ENCODE assay signal across 11 mouse cellular contexts in the genomic region with DNA sequence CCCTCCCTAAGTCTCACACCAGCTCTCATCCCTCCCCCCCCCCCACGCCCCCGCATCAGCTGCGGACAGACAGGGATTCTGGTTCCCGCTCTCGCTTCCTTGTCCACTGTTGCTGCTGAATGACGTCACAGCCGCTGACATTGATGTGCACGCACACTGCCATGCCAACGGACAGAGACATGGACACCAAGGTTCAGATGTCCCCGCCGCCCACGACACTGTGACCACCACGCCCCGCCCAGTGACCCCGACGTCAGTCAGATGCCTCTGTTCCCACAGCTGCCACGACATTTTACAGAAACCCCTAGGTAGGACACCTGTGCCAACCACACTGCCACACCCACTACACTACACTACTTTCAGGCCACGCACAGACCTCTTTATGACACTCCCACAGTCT.
DNase-seq lines count a peak whose midpoint lies in the region; ATAC-seq lines count a peak whose summit lies in the region.
"Had no signal": no experiment of that assay in that cellular context is flagged by ENCODE, and none has a peak within 500 bp of the region (broad histone marks: within the 10 kb centered on the region; RNA-seq: fewer than 3 reads in every experiment).

No protein-coding gene starts in this region.

- no peak overlapping the region for H3K4me3 ChIP-seq in limb, embryonic 13.5 days
- no peak overlapping the region for H3K4me3 ChIP-seq in limb, embryonic 10.5 days
- no peak overlapping the region for H3K4me3 ChIP-seq in forebrain, embryonic 11.5 days (ENCODE audit: low read depth, low read length)
- peak overlapping the region; percentile 17 for H3K4me3 ChIP-seq in hindbrain, embryonic 14.5 days (replicated peaks; ENCODE audit: low read length)
- no peak overlapping the region for H3K4me3 ChIP-seq in neural tube, embryonic 13.5 days

- no peak for ATAC-seq in limb, embryonic 13.5 days (ENCODE audit: low FRiP score, low read depth)
- ATAC-seq in forebrain, embryonic 11.5 days (replicated peaks; ENCODE audit: low FRiP score), result peak; percentile 45
- ATAC-seq in hindbrain, embryonic 14.5 days (ENCODE audit: low FRiP score), result no peak
- ATAC-seq in neural tube, embryonic 13.5 days (ENCODE audit: low read depth), result no peak
- ATAC-seq in cerebellum, adult (ENCODE audit: insufficient number of reproducible peaks, low FRiP score, low TSS enrichment), result no peak

- H3K27me3 ChIP-seq in limb, embryonic 13.5 days, result no peaks in the 10 kb centered on the region
- H3K27me3 ChIP-seq in limb, embryonic 10.5 days (ENCODE audit: low read depth, poor library complexity, severe bottlenecking), result no peaks in the 10 kb centered on the region
- H3K27me3 ChIP-seq in forebrain, embryonic 11.5 days (ENCODE audit: control insufficient read depth, insufficient read depth, low read length), result no peaks in the 10 kb centered on the region
- no peaks in the 10 kb centered on the region for H3K27me3 ChIP-seq in hindbrain, embryonic 14.5 days (ENCODE audit: control insufficient read depth, insufficient read depth, low read length)
- H3K27me3 ChIP-seq in neural tube, embryonic 13.5 days, result no peaks in the 10 kb centered on the region

- no peaks in the 10 kb centered on the region for H3K4me1 ChIP-seq in limb, embryonic 13.5 days
- H3K4me1 ChIP-seq in limb, embryonic 10.5 days, result no peaks in the 10 kb centered on the region
- no peaks in the 10 kb centered on the region for H3K4me1 ChIP-seq in forebrain, embryonic 11.5 days (replicated peaks; ENCODE audit: control insufficient read depth, insufficient read depth, low read length)
- no peaks in the 10 kb centered on the region for H3K4me1 ChIP-seq in hindbrain, embryonic 14.5 days (replicated peaks; ENCODE audit: control insufficient read depth, insufficient read depth, low read length)
- H3K4me1 ChIP-seq in neural tube, embryonic 13.5 days (replicated peaks), result no peaks in the 10 kb centered on the region

- 63% methylated on average over 18 of the region's 18 CpGs for WGBS in limb, embryonic 13.5 days
- WGBS in limb, embryonic 10.5 days, result 64% methylated on average over 18 of the region's 18 CpGs
- 76% methylated on average over 18 of the region's 18 CpGs for WGBS in forebrain, embryonic 11.5 days
- WGBS in hindbrain, embryonic 14.5 days, result 52% methylated on average over 18 of the region's 18 CpGs
- WGBS in neural tube, embryonic 13.5 days, result 61% methylated on average over 18 of the region's 18 CpGs

- no peak for DNase-seq in limb, embryonic 10.5 days (ENCODE audit: low spot score)
- no peak for DNase-seq in forebrain, embryonic 11.5 days (ENCODE audit: low spot score)
- no peak for DNase-seq in hindbrain, embryonic 14.5 days (ENCODE audit: low spot score)
- DNase-seq in gastrocnemius, postnatal 4 days (ENCODE audit: low spot score in 2 of 2), result no peak
- DNase-seq: kidney, adult 2 months; lung, adult 2 months had no signal

- H3K36me3 ChIP-seq in limb, embryonic 13.5 days, result no peaks in the 10 kb centered on the region
- no peaks in the 10 kb centered on the region for H3K36me3 ChIP-seq in limb, embryonic 10.5 days
- no peaks in the 10 kb centered on the region for H3K36me3 ChIP-seq in forebrain, embryonic 11.5 days (ENCODE audit: control insufficient read depth, insufficient read depth, low read length)
- H3K36me3 ChIP-seq in hindbrain, embryonic 14.5 days (replicated peaks; ENCODE audit: control insufficient read depth, insufficient read depth), result no peaks in the 10 kb centered on the region
- no peaks in the 10 kb centered on the region for H3K36me3 ChIP-seq in neural tube, embryonic 13.5 days
- H3K36me3 ChIP-seq: G1E had no signal

- H3K9me3 ChIP-seq in limb, embryonic 13.5 days, result peaks cover 13% of the 10 kb centered on the region; the same call in 1 of the 2 replicates
- H3K9me3 ChIP-seq in limb, embryonic 10.5 days (replicated peaks), result peaks cover 10% of the 10 kb centered on the region; the same call in 1 of the 2 replicates
- no peaks in the 10 kb centered on the region for H3K9me3 ChIP-seq in forebrain, embryonic 11.5 days (ENCODE audit: control insufficient read depth, low read length)
- H3K9me3 ChIP-seq in hindbrain, embryonic 14.5 days (ENCODE audit: control insufficient read depth, low read length), result no peaks in the 10 kb centered on the region
- H3K9me3 ChIP-seq in neural tube, embryonic 13.5 days, result peaks cover 9% of the 10 kb centered on the region

- H3K27ac ChIP-seq in limb, embryonic 13.5 days, result no peak overlapping the region
- H3K27ac ChIP-seq in limb, embryonic 10.5 days, result no peak overlapping the region
- H3K27ac ChIP-seq in forebrain, embryonic 11.5 days (ENCODE audit: low read depth, low read length), result no peak overlapping the region
- no peak overlapping the region for H3K27ac ChIP-seq in hindbrain, embryonic 14.5 days
- H3K27ac ChIP-seq in neural tube, embryonic 13.5 days (replicated peaks), result no peak overlapping the region

- H3K4me2 ChIP-seq in limb, embryonic 13.5 days (replicated peaks), result 0 out of 2 replicates have a peak overlapping the region, but pooled peaks have one; percentile 3
- no peak overlapping the region for H3K4me2 ChIP-seq in forebrain, embryonic 11.5 days (ENCODE audit: low read depth, low read length, severe bottlenecking)
- H3K4me2 ChIP-seq in hindbrain, embryonic 14.5 days (replicated peaks), result peak overlapping the region; percentile 39
- peak overlapping the region; percentile 21; the same call in 1 of the 2 replicates for H3K4me2 ChIP-seq in neural tube, embryonic 13.5 days
- H3K4me2 ChIP-seq: heart, embryonic 11.5 days had no signal

- H3K9ac ChIP-seq in limb, embryonic 13.5 days, result no peak overlapping the region
- H3K9ac ChIP-seq in forebrain, embryonic 11.5 days (ENCODE audit: low read length), result no peak overlapping the region
- no peak overlapping the region for H3K9ac ChIP-seq in hindbrain, embryonic 14.5 days
- no peak overlapping the region for H3K9ac ChIP-seq in neural tube, embryonic 13.5 days
